In genomic region chr19:41991926-41992477, GRCm38 (mm10) we compare ENCODE assay signal across 16 mouse cellular contexts. TPM values are rescaled to one million over a fixed set of nuclear protein-coding genes. Genes with fewer than 3 reads are reported as not detected.
DNase-seq lines count a peak whose midpoint lies in the region; ATAC-seq and TF ChIP-seq lines count a peak whose summit lies in the region.
"Had no signal": no experiment of that assay in that cellular context is flagged by ENCODE, and none has a peak within 500 bp of the region (broad histone marks: within the 10 kb centered on the region; RNA-seq: fewer than 3 reads in every experiment).

No protein-coding gene starts in this region.

- H3K27me3 ChIP-seq in heart, embryonic 10.5 days (ENCODE audit: insufficient read depth, poor library complexity, severe bottlenecking): no peaks in the 10 kb centered on the region
- H3K27me3 ChIP-seq in kidney, postnatal 0 days (ENCODE audit: insufficient read depth, low read length): no peaks in the 10 kb centered on the region
- no peaks in the 10 kb centered on the region for H3K27me3 ChIP-seq in MEL (ENCODE audit: control insufficient read depth in 1 of 2, insufficient read depth in 2 of 2, low read length in 2 of 2)

- no peak for DNase-seq in heart, embryonic 10.5 days (ENCODE audit: low spot score)
- no peak for DNase-seq in heart, adult 8-10 months (ENCODE audit: low spot score)
- peak; percentile 77 for DNase-seq in kidney, postnatal 0 days (ENCODE audit: low spot score)
- DNase-seq in kidney, postnatal 36 days: no peak
- DNase-seq in MEL (ENCODE audit: low read depth, low spot score): no peak
- DNase-seq in urinary bladder, adult 2 months (ENCODE audit: low spot score): no peak
- no peak for DNase-seq in cerebellum, postnatal 14 days
- DNase-seq: cerebellum, adult 18-20 months; heart, postnatal 4 days; kidney, postnatal 10 days; lung, adult 2 months; thymus, adult 18-20 months had no signal

- no peak for TF ChIP-seq CTCF in kidney, postnatal 0 days (IDR thresholded peaks at IDR 0.05; ENCODE audit: low read depth)
- TF ChIP-seq CTCF in MEL (IDR thresholded peaks at IDR 0.05 in 2 of 3, conservative IDR thresholded peaks at IDR 0.05 in 1 of 3; ENCODE audit: control insufficient read depth in 1 of 3, insufficient read depth in 1 of 3, low read depth in 2 of 3, low read length in 3 of 3, poor library complexity in 1 of 3, severe bottlenecking in 1 of 3): no peak
- TF ChIP-seq CTCF in embryonic fibroblast, embryonic 13.5 days (IDR thresholded peaks at IDR 0.05; ENCODE audit: borderline replicate concordance, insufficient read depth, low read length): no peak

- H3K4me1 ChIP-seq in heart, embryonic 10.5 days: peaks cover 41% of the 10 kb centered on the region
- peaks cover 31% of the 10 kb centered on the region for H3K4me1 ChIP-seq in kidney, postnatal 0 days (replicated peaks; ENCODE audit: insufficient read depth, low read length)
- H3K4me1 ChIP-seq in MEL (ENCODE audit: control insufficient read depth in 1 of 2, insufficient read depth in 2 of 2, low read length in 2 of 2): no peaks in the 10 kb centered on the region
- H3K4me1 ChIP-seq in embryonic fibroblast, embryonic 13.5 days (ENCODE audit: control insufficient read depth, insufficient read depth, low read length): peaks cover 27% of the 10 kb centered on the region

- no peaks in the 10 kb centered on the region for H3K9me3 ChIP-seq in heart, embryonic 10.5 days
- H3K9me3 ChIP-seq in kidney, postnatal 0 days (replicated peaks; ENCODE audit: low read length): no peaks in the 10 kb centered on the region
- H3K9me3 ChIP-seq in MEL (replicated peaks; ENCODE audit: insufficient read depth, low read length): no peaks in the 10 kb centered on the region

- H3K79me2 ChIP-seq in MEL (ENCODE audit: control insufficient read depth, insufficient read depth, low read length, poor library complexity): no peaks in the 10 kb centered on the region

- 0 out of 2 replicates have a peak, but pooled peaks have one; percentile 18 for ATAC-seq in kidney, postnatal 0 days (replicated peaks; ENCODE audit: low FRiP score, low read depth)

- H3K4me2 ChIP-seq in kidney, postnatal 0 days (ENCODE audit: low read length): peak overlapping the region; percentile 23; the same call in 1 of the 2 replicates

- no peak for TF ChIP-seq EP300 in MEL (IDR thresholded peaks at IDR 0.05; ENCODE audit: low read depth in 1 of 2, low read length in 2 of 2)

- H3K9ac ChIP-seq in kidney, postnatal 0 days (ENCODE audit: low read depth, low read length): no peak overlapping the region
- H3K9ac ChIP-seq in MEL (ENCODE audit: control insufficient read depth, low read depth, low read length, poor library complexity, severe bottlenecking): no peak overlapping the region

- no peaks in the 10 kb centered on the region for H3K36me3 ChIP-seq in heart, embryonic 10.5 days
- no peaks in the 10 kb centered on the region for H3K36me3 ChIP-seq in kidney, postnatal 0 days (ENCODE audit: insufficient read depth, low read length)
- no peaks in the 10 kb centered on the region for H3K36me3 ChIP-seq in MEL (ENCODE audit: control insufficient read depth in 1 of 2, insufficient read depth in 2 of 2, low read length in 2 of 2)

- no peak overlapping the region for H3K4me3 ChIP-seq in heart, embryonic 10.5 days
- no peak overlapping the region for H3K4me3 ChIP-seq in kidney, postnatal 0 days (replicated peaks; ENCODE audit: low read depth, low read length)
- no peak overlapping the region for H3K4me3 ChIP-seq in MEL (ENCODE audit: control insufficient read depth in 1 of 2, insufficient read depth in 1 of 2, low read depth in 2 of 2, low read length in 2 of 2)
- no peak overlapping the region for H3K4me3 ChIP-seq in embryonic fibroblast, embryonic 13.5 days (ENCODE audit: insufficient read depth, low read length)

- no peak for TF ChIP-seq RAD21 in MEL (IDR thresholded peaks at IDR 0.05; ENCODE audit: low read depth, low read length)

- 35% methylated on average over 6 of the region's 6 CpGs for WGBS in heart, embryonic 10.5 days
- WGBS in kidney, postnatal 0 days: 22% methylated on average over 6 of the region's 6 CpGs

- 0 out of 2 replicates have a peak overlapping the region, but pooled peaks have one; percentile 22 for H3K27ac ChIP-seq in heart, embryonic 10.5 days
- peak overlapping the region; percentile 87 for H3K27ac ChIP-seq in kidney, postnatal 0 days
- no peak overlapping the region for H3K27ac ChIP-seq in MEL (ENCODE audit: control insufficient read depth, low read depth, low read length)
- H3K27ac ChIP-seq in embryonic fibroblast, embryonic 13.5 days (ENCODE audit: insufficient read depth, low read length): peak overlapping the region; percentile 60

- TF ChIP-seq POLR2A in MEL (IDR thresholded peaks at IDR 0.05; ENCODE audit: control insufficient read depth in 1 of 2, insufficient read depth in 1 of 2, low read depth in 1 of 2, low read length in 2 of 2, poor library complexity in 1 of 2): no peak
- TF ChIP-seq POLR2A in embryonic fibroblast, embryonic 13.5 days (IDR thresholded peaks at IDR 0.05; ENCODE audit: low read depth, low read length): no peak

TF ChIP-seq in MEL, 35 proteins besides CTCF, POLR2A, EP300 and RAD21:
- 0 out of 2 replicates have a peak, but pooled peaks have one; percentile 21 for TF ChIP-seq ZKSCAN1 (IDR thresholded peaks at IDR 0.05; ENCODE audit: low read depth, low read length)
- no peak for TF ChIP-seq CHD2 (IDR thresholded peaks at IDR 0.05; ENCODE audit: low read length)
TF ChIP-seq in MEL: peak in this region for 1.

RNA-seq across cellular contexts. Expression of gene Ubtd1, which starts 10.4 kb away (rescaled TPM):
- 12.4 and 14.0 TPM in 2 replicates for polyA plus RNA-seq in heart, embryonic 10.5 days (2016; fragmentation: Nextera tagmentation; extraction: Ambion mirVana)
- 10 to 100 TPM; 15.9 to 18.2 (median 16.5) TPM for total RNA-seq in heart, adult 8-10 months (2022)
- 31.8 and 36.6 TPM in 2 replicates for polyA plus RNA-seq in kidney, postnatal 0 days (2015; fragmentation: Nextera tagmentation; extraction: Ambion mirVana)
- 8.0 and 9.1 TPM in 2 replicates for total RNA-seq in MEL (2012; rRNA removed)
- polyA plus RNA-seq in MEL (2012; ENCODE audit: insufficient read depth in 1 of 2, insufficient read length in 2 of 2, low read depth in 1 of 2, low replicate concordance in 2 of 2, missing spikeins in 1 of 2): 10 to 100 TPM in 1 of 2 experiments, not detected in 1; 15.5 TPM
- polyA plus RNA-seq in embryonic fibroblast, embryonic 13.5 days (2011; ENCODE audit: insufficient read length, low read depth, missing spikeins): 29.8 and 39.5 TPM in 2 replicates
- polyA plus RNA-seq in urinary bladder, adult 2 months (2012; rRNA removed): 33.2 and 39.2 TPM in 2 replicates

RNA-seq across cellular contexts. Expression of gene Mms19, which starts 11.0 kb away (rescaled TPM):
- 25.4 and 27.0 TPM in 2 replicates for polyA plus RNA-seq in heart, embryonic 10.5 days (2016; fragmentation: Nextera tagmentation; extraction: Ambion mirVana)
- 10 to 100 TPM; 16.0 to 23.9 (median 20.6) TPM for total RNA-seq in heart, adult 8-10 months (2022)
- 23.3 and 26.1 TPM in 2 replicates for polyA plus RNA-seq in kidney, postnatal 0 days (2015; fragmentation: Nextera tagmentation; extraction: Ambion mirVana)
- total RNA-seq in MEL (2012; rRNA removed): 23.7 and 25.6 TPM in 2 replicates
- polyA plus RNA-seq in MEL (2012; ENCODE audit: insufficient read depth in 1 of 2, insufficient read length in 2 of 2, low read depth in 1 of 2, low replicate concordance in 2 of 2, missing spikeins in 1 of 2): 10 to 100 TPM in 1 of 2 experiments, not detected in 1; 88.6 TPM
- 53.2 and 54.2 TPM in 2 replicates for polyA plus RNA-seq in embryonic fibroblast, embryonic 13.5 days (2011; ENCODE audit: insufficient read length, low read depth, missing spikeins)
- polyA plus RNA-seq in urinary bladder, adult 2 months (2012; rRNA removed): 56.3 and 60.4 TPM in 2 replicates

RNA-seq across cellular contexts. Expression of gene Ankrd2, which starts 43.8 kb away (rescaled TPM):
- polyA plus RNA-seq in heart, embryonic 10.5 days (2016; fragmentation: Nextera tagmentation; extraction: Ambion mirVana): not detected in 2 replicates
- total RNA-seq in heart, adult 8-10 months (2022): under 1 TPM in 3 of 4 experiments, not detected in 1; 0.49 to 0.63 (median 0.53) TPM
- polyA plus RNA-seq in kidney, postnatal 0 days (2015; fragmentation: Nextera tagmentation; extraction: Ambion mirVana): 0.11 and 0.13 TPM in 2 replicates
- total RNA-seq in MEL (2012; rRNA removed): not detected in 2 replicates
- not detected for polyA plus RNA-seq in MEL (2012; ENCODE audit: insufficient read depth in 1 of 2, insufficient read length in 2 of 2, low read depth in 1 of 2, low replicate concordance in 2 of 2, missing spikeins in 1 of 2)
- not detected in 2 replicates for polyA plus RNA-seq in embryonic fibroblast, embryonic 13.5 days (2011; ENCODE audit: insufficient read length, low read depth, missing spikeins)
- 0.10 TPM in 1 of 2 replicates, not detected in the other for polyA plus RNA-seq in urinary bladder, adult 2 months (2012; rRNA removed)
- total RNA-seq: granulocyte monocyte progenitor cell, adult 5-6 weeks; left cerebral cortex, postnatal 36 days; megakaryocyte-erythroid progenitor cell, adult 5-6 weeks had no signal

RNA-seq across cellular contexts. Expression of gene Hoga1, which starts 53.4 kb away (rescaled TPM):
- polyA plus RNA-seq in heart, embryonic 10.5 days (2016; fragmentation: Nextera tagmentation; extraction: Ambion mirVana): 0.85 and 1.6 TPM in 2 replicates
- 1 to 10 TPM in 3 of 4 experiments, under 1 TPM in 1; 0.92 to 2.5 (median 1.5) TPM for total RNA-seq in heart, adult 8-10 months (2022)
- 97.6 and 110 TPM in 2 replicates for polyA plus RNA-seq in kidney, postnatal 0 days (2015; fragmentation: Nextera tagmentation; extraction: Ambion mirVana)
- 0.31 TPM in 1 of 2 replicates, not detected in the other for total RNA-seq in MEL (2012; rRNA removed)
- polyA plus RNA-seq in MEL (2012; ENCODE audit: insufficient read depth in 1 of 2, insufficient read length in 2 of 2, low read depth in 1 of 2, low replicate concordance in 2 of 2, missing spikeins in 1 of 2): under 1 TPM in 1 of 2 experiments, not detected in 1; 0.38 TPM
- polyA plus RNA-seq in embryonic fibroblast, embryonic 13.5 days (2011; ENCODE audit: insufficient read length, low read depth, missing spikeins): 1.3 and 1.7 TPM in 2 replicates
- polyA plus RNA-seq in urinary bladder, adult 2 months (2012; rRNA removed): 2.4 and 2.7 TPM in 2 replicates
- total RNA-seq: granulocyte monocyte progenitor cell, adult 5-6 weeks; megakaryocyte-erythroid progenitor cell, adult 5-6 weeks had no signal

RNA-seq across cellular contexts. Expression of gene Zdhhc16, which starts 58.7 kb away (rescaled TPM):
- 73.4 and 78.9 TPM in 2 replicates for polyA plus RNA-seq in heart, embryonic 10.5 days (2016; fragmentation: Nextera tagmentation; extraction: Ambion mirVana)
- 10 to 100 TPM; 12.4 to 14.1 (median 13.1) TPM for total RNA-seq in heart, adult 8-10 months (2022)
- 70.0 and 73.4 TPM in 2 replicates for polyA plus RNA-seq in kidney, postnatal 0 days (2015; fragmentation: Nextera tagmentation; extraction: Ambion mirVana)
- total RNA-seq in MEL (2012; rRNA removed): 95.2 and 99.2 TPM in 2 replicates
- 100 to 1,000 TPM in 1 of 2 experiments, not detected in 1; 128 TPM for polyA plus RNA-seq in MEL (2012; ENCODE audit: insufficient read depth in 1 of 2, insufficient read length in 2 of 2, low read depth in 1 of 2, low replicate concordance in 2 of 2, missing spikeins in 1 of 2)
- 65.7 and 89.8 TPM in 2 replicates for polyA plus RNA-seq in embryonic fibroblast, embryonic 13.5 days (2011; ENCODE audit: insufficient read length, low read depth, missing spikeins)
- 41.1 and 66.3 TPM in 2 replicates for polyA plus RNA-seq in urinary bladder, adult 2 months (2012; rRNA removed)
